Mouse (Mus musculus) lung, postnatal 4 days (tissue): ENCODE results near the gene Xylb.

Experiments used
- DNase-seq, 2 experiments: peaks; one replicate each; pipeline ENCODE4 v3.0.0; 2021

Xylb gene

GRCm38 (mm10) chr9:119357331-119358057, at the start of gene Xylb:
TSS of gene Xylb (plus strand) at chr9:119357381.
- DNase-seq = peak; percentile 94 to 95

GRCm38 (mm10) chr9:119309067-119309466, 48.1 kb upstream of the Xylb start:
- no peak for DNase-seq

DNA sequence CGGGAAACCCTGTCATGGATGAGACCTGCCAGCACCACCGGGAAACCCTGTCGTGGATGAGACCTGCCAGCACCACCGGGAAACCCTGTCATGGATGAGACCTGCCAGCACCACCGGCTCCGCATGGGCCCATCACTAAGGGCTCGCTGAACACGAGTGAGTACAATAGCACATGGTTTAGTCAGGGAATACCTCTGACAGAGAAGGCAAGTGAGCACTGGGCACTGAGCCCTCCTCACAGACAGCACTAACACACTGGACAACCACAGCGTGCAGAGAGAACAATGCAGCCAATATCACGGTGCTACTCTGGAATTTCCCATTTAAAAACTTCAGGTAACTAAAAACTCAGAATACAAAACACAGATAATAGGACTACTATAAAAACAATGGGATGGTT, 44.1 kb upstream of the Xylb start:
- DNase-seq = no peak

DNA sequence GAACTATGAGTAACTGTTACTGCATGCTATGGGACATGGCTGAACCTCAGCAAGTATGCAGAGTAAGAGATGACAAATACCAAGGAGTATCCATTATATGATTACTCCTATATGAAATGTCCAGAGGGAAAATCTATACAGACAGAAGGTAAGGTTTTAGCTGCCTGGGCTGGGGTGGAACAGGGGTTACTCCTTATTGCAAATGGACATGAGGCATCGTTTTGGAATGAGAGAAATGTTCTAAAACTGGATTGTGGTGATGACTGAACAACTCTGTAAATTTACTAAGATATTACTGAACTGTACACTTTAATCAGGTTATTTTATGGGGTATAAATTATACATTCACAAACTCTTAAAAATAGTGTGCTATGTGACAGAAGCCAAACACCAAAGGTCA, 38.3 kb upstream of the Xylb start:
- no peak for DNase-seq

DNA sequence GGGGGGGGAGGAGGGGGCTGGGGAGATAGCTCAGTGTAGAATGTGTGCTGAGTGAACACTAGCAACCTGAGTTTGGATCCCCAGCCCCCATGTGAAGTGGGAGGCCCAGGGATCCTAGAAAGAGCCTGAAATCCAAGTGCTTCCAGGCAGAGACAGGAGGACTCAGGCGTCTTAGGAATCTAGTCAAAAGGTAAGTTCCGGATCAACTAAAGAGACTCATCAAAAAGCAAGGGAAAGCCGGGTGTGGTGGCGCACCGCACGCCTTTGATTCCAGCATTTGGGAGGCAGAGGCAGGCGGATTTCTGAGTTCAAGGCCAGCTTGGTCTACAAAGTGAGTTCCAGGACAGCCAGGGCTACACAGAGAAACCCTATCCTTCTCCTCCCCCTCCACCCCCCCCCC, 36.7 kb upstream of the Xylb start:
- no peak for DNase-seq

DNA sequence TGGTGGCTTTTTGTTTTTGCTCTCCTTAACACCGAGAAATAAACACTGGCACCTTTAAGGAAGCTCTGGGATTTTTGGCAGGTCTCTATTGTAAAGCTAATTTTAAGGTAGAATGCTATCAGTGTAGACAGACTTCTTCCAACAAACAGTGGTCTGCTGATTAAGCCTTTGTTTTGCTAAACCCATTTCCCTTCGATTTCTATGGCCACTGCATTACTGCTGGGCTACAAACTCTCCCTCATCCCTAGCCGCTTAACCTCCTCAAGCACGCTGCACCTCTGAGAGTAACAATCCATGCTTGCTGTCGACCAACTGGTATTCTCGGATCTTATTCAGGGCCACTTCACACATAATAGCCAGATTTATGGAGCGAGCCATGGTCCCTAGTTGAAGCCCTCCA, 36.2 kb upstream of the Xylb start:
- no peak for DNase-seq

- no peak for DNase-seq
These were observed 35.6 kb upstream of the Xylb start for GRCm38 (mm10) chr9:119321392-119322229.

DNA sequence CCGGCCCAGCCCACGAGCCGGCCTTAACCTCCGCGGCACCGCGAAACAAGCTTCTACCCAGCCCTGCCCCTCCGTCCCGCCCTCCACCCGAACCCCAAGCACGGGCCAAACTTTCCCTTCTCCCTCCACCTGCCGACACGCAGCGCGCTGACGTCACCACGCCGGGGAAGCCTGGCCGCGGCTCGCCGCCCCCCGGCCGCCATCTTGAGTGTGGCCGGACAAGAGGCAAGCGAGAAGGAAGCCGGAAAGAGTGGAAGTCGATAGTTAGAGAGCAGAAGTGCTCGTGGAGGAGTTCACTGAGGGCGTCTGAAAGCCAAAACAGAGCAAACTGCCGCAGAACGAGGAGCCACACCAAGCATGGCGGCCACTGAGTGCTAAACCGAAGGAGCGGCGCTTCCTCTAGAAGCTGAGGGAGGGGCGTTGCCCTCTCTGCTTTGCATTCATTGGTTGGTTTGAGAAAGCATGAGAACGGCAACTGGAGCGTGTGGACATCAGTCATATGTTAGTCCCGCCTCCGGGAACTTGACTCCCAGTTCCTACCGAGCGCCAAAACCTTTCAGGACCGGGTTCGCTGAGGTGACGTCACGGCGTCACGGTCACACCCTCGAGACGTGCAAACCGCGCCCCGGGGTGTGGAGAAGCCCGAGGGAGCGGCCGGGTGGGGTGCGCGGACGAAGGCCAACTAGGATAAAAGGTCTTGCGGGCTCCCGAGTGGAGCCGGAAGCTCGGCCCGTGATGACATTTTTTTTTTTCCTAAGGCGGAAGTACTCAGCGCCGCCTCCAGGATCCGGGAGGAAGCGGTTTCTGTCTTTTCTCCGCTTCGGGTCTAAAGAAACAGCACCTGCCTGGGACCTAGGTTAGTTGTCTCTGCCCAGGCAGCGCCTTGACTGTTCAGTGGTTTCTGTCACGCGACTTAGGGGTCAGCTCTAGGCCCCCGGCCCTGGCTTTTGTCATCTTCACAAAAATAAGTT, 34.6 kb upstream of the Xylb start, which contains the start of gene Oxsr1:
Gene Oxsr1 (minus strand): TSS at position 139 of the 971 bp plus-strand sequence.
- peak; percentile 99 to 100 for DNase-seq

DNA sequence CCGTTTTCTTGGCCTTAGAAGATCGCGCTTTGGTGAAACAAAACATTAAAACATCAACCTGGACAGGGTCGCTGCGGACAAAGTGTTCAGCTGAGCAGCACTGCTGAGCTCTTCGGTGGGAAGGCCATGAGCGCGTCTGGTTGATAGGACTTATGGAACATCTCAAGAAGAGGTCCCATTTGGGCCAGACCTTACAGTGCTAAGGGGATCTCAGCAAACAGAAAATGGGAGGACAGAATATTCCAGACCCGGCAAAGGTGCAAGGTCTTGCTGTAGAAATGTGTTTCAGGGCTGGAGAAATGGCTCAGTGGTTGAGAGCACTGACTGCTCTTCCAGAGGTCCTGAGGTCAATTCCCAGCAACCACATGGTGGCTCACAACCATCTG, 33.9 kb upstream of the Xylb start:
- no peak for DNase-seq

DNA sequence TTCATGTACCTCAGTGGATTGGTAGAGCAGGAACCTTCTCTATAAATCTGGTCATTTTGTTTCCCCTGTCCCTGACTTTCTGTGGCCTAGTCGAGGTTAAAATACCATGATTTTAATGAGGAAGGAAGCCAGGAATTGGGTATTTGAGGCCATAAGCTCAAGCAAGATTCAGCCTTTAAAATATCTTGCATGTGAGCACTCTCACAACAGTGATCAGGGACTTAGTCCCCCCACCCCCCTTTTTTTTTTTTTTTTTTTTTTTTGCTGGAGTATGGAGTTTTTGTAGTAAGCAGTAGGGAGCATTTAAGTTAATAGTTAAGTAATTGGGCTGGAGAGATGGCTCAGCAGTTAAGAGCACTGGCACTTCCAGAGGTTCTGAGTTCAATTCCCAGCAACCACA, 33.1 kb upstream of the Xylb start:
- no peak for DNase-seq

DNA sequence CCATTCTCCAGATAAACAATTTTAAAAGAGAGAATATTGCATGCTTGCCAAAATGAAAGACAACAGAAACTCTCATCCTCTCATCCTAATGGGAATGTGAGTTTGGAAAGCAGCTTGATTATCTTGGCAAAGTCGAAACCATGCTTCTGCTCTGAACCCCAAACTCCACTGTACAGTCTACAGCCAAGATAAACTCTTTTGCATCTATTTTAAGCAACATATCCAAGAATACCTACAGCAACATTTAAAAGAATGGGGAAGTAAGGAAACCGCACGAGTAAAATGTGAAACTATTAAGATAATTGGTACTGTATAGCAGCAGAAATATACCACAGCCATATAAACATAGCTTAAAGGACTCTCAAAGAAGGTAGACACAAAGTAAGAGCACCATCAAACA, 28.7 kb upstream of the Xylb start:
- no peak for DNase-seq

DNA sequence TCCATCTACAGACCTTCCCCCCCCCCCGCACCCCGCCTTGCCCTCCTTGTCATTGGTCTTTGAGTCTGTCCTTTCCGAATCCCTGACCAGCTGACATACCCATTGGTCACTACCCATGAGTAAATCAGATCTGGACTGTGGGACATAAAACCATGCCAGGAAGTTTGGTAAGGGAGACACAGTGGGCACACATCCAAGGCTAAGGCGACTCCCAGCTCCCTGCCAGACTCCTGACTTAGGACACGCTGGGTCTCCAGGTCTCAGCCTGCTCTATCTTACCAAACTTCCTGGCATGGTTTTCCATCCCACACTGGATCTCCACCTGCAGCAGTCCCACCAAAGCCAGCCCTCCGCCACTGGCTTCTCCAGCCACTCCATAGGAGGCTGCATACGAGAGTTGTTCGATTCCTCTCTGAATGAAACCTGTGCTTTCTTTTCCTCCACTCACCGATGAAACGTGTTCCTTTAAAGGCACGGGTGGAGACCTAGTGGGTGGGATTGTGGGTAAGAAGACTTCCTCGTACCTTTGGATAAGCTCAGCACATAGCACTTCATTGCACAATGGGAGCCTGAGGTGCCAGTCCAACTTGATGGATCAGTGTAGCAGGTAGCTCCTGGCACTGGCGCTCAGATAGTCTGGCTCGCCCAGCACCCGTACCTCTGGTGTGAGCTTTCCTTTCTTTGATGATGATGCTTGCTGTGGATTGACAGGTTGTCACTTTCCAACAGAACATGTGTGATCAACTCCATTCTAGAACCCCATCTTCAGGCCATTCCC, 26.8 kb upstream of the Xylb start:
- DNase-seq = no peak

DNA sequence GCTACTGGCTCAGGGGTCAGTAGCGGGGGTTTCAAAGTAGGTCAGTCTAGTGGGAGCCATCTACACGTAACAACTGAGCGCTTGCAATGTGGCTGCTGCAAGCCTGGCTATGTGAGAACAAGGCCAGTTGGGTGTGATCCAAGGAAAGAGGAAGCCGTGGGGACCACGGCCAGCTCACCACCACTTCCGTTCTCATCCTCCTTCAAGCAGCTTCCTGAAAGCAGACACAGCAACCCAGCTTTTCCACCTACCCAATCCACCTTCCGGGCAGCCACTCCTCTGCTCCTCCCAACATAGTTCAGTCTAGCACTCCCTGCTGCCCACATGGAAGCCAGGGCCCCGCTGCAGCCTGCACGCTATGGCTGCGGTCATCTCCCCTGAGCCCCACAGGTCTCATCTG, 22.9 kb upstream of the Xylb start:
- DNase-seq = peak; percentile 76 to 84

DNA sequence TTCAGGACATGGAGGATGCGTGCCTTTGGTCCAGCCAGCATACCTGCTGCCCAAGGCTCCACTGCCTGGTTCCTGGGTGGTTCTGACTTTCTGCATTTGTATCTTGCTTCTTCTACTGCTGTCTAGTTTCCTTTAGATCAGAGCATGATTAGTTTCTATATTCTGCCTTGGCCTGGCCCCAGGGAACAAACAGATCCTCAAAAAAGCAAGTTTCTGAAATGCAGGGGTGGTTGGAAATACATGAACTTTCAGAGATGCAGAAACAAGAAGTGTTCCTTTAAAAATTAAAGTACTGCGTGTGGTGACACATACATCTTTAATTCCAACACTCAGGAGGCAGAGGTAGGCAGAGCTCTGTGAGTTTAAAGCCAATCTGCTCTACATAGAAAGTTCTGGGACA, 22.3 kb upstream of the Xylb start:
- no peak for DNase-seq

DNA sequence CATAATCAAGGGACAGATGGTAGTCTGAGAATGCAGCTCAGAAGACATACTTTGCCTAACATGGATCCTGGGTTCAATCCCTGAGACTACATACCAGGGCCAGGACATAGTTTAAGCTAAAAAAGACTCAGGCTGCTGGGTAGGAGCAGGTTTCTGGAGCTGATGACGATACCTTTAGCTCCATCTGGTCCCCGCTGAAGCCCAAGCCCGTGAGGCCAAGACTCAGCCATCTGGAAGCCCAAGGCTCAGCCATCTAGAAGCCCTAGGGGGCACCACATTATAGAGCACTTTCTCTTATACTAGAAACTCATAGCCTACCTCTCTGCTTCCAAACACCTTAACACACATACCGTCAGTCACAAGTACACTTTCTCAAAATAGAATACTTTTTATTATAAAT, 21.6 kb upstream of the Xylb start:
- DNase-seq = no peak

GRCm38 (mm10) chr9:119337842-119338241, 19.3 kb upstream of the Xylb start:
- no peak for DNase-seq

GRCm38 (mm10) chr9:119338350-119338749, 18.8 kb upstream of the Xylb start:
- DNase-seq = no peak

DNA sequence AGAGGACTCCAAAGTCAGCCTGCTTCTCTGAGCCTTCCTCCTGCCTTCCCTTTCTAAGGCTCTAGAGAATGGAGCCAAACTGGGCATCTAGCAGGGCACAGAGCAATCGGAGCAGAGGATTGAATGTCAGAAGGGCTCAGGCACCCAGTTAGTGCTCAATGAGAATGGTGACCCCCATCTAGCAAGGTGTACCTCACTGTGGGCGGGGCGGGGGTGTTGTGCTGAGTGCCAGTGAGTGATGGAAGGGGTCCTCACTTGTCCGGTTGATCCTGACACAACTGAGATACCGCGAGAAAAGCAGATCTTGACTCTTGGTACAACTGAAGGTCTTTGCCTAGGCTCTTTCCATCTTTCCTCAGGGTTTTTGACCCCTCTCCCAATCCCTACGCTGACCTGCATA, 18.1 kb upstream of the Xylb start:
- DNase-seq = no peak

GRCm38 (mm10) chr9:119339558-119340211, 17.5 kb upstream of the Xylb start, which contains the start of gene Acaa1a:
TSS of gene Acaa1a (plus strand) at chr9:119339676.
- peak; percentile 84 to 85 for DNase-seq

GRCm38 (mm10) chr9:119340212-119340580, 17.0 kb upstream of the Xylb start:
- no peak for DNase-seq
